Mouse (Mus musculus): ENCODE results near the gene Cacna1g. TPM values are rescaled to one million over a fixed set of nuclear protein-coding genes. Genes with fewer than 3 reads are reported as not detected.

Cacna1g gene
- polyA plus RNA-seq, 1 experiment, result not detected

- TF ChIP-seq GATA1 (IDR thresholded peaks at IDR 0.05; ENCODE audit: low read length), result no peak
Measured at GRCm38 (mm10) chr11:94369981-94370380, 104.0 kb downstream of the Cacna1g start.

GRCm38 (mm10) chr11:94365340-94365739 lies 108.7 kb downstream of the Cacna1g start:
- no peak for TF ChIP-seq GATA1 (IDR thresholded peaks at IDR 0.05; ENCODE audit: low read length)

GRCm38 (mm10) chr11:94363690-94364089 lies 110.3 kb downstream of the Cacna1g start:
- no peak for TF ChIP-seq GATA1 (IDR thresholded peaks at IDR 0.05; ENCODE audit: low read length)

GRCm38 (mm10) chr11:94362101-94362500 lies 111.9 kb downstream of the Cacna1g start:
- TF ChIP-seq GATA1 (IDR thresholded peaks at IDR 0.05; ENCODE audit: low read length), result no peak

- no peak for TF ChIP-seq GATA1 (IDR thresholded peaks at IDR 0.05; ENCODE audit: low read length)
Measured at GRCm38 (mm10) chr11:94361166-94361870, 112.7 kb downstream of the Cacna1g start.

- no peak for TF ChIP-seq GATA1 (IDR thresholded peaks at IDR 0.05; ENCODE audit: low read length)
Measured at GRCm38 (mm10) chr11:94359168-94359567, 114.8 kb downstream of the Cacna1g start.

Other genes starting within 250 kb of the Cacna1g start
- gene Wfikkn2, start 228.2 kb downstream of the Cacna1g start, polyA plus RNA-seq (2012), result 0.02 TPM in 1 of 2 replicates, not detected in the other
- gene Gm21885, start 192.3 kb downstream of the Cacna1g start, polyA plus RNA-seq (2012), result not detected in 2 replicates
- gene Luc7l3, start 152.2 kb downstream of the Cacna1g start, polyA plus RNA-seq (2012), result 24.5 and 34.4 TPM in 2 replicates
- 78.2 and 81.2 TPM in 2 replicates for gene Ankrd40, start 146.2 kb downstream of the Cacna1g start, polyA plus RNA-seq (2012)
- gene Abcc3, start 81.2 kb downstream of the Cacna1g start, polyA plus RNA-seq (2012), result not detected in 2 replicates
- gene Spata20, start 12.0 kb upstream of the Cacna1g start, polyA plus RNA-seq (2012), result not detected in 2 replicates
- gene Epn3, start 25.8 kb upstream of the Cacna1g start, polyA plus RNA-seq (2012), result not detected in 2 replicates
- not detected in 2 replicates for gene Mycbpap, start 47.5 kb upstream of the Cacna1g start, polyA plus RNA-seq (2012)
- 7.4 and 9.0 TPM in 2 replicates for gene Rsad1, start 75.1 kb upstream of the Cacna1g start, polyA plus RNA-seq (2012)
- gene Chad, start 90.8 kb upstream of the Cacna1g start, polyA plus RNA-seq (2012), result not detected in 2 replicates
- 0.08 and 0.17 TPM in 2 replicates for gene Acsf2, start 127.7 kb upstream of the Cacna1g start, polyA plus RNA-seq (2012)
- 189 and 198 TPM in 2 replicates for gene Lrrc59, start 155.6 kb upstream of the Cacna1g start, polyA plus RNA-seq (2012)
- 108 and 114 TPM in 2 replicates for gene Mrpl27, start 179.6 kb upstream of the Cacna1g start, polyA plus RNA-seq (2012)
- gene Eme1, start 179.8 kb upstream of the Cacna1g start, polyA plus RNA-seq (2012), result 31.3 and 44.4 TPM in 2 replicates
- 12.6 and 13.4 TPM in 2 replicates for gene Xylt2, start 203.3 kb upstream of the Cacna1g start, polyA plus RNA-seq (2012)
- not detected in 2 replicates for gene Gm11541, start 230.3 kb upstream of the Cacna1g start, polyA plus RNA-seq (2012)

All from G1E-ER4 (cell line).